Mouse (Mus musculus): Measurements from ENCODE around the gene Agap3.

The Agap3 gene

DNA sequence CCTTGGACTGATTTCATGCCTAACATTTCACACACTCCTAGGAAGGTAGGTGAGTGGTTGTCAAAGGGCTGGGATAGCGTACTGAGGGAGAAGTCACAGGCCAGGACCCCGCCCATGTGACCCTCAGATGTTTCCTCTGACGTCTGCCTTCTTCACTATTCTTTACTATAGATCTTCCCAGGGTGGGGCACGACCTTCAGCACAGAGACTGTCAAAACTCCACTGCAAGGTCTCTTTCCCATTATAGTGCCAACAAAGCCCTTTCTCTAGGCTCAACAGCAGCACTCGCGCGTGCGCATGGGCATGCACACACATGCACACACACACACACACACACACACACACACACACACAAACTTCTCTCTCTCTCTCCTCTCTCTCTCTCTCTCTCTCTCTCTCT is 71.8 kb downstream of the Agap3 start:
- no peak for DNase-seq (ENCODE audit: low spot score in 2 of 2)

DNA sequence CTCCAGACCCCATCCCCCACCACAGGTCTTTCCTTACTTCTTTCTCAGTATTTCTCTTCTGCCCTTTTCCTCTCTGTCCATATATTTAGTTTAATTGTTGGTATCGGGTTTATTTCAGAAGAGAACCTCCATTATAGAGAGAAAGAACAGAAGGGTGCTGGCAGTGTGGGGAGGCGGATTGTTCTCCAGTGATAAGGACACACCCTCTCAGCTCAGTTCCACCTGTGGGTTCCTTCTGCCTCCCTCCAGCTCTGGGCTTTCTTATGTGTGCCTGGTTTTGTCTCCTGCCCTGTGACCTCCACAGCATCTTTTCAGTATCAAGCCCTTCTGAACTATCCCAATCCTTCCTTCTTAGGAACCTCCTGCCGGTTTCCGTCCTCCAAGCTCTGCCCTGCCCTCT is 72.5 kb downstream of the Agap3 start:
- no peak for DNase-seq (ENCODE audit: low spot score in 2 of 2)

DNA sequence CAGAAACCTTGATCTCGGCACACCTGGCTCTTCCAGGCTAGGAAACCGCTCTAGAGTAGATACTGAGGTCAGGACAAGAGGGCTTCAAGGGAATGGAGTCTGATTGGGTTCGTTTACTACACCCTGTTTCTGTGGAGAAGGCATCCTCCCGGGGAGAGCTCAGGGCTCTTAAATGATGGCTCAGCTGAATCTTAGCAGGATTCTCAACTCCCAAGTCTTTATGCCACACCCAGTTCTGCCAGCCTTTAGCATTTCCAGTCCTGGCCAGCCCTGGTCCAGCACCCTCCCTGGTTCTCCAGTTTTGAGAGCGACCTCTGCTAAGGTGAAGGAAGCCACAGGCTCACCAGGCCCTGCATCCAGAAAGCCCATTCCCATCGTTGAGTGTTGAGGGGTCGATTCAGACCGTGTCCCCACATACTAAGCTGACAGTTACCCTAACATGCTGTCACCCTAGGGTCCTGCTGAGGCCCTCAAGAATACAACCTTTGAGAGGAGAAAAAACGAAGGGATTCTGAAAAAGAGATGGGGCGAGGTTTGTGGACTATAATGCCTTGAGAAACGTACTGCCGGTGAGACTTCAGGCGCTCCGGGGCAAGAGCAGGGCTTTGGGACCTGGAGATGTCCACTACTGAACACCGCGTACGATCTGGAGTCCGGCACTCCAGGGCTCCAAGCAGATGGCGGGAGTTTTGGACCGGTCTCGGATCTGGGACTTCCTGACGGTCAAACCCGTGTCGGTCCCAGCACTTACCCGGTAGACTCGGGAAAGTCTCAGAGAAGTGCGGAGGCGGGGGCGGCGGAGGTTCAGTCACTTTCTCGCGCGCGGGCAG is 73.6 kb downstream of the Agap3 start:
- no peak for DNase-seq (ENCODE audit: low spot score in 2 of 2)

DNA sequence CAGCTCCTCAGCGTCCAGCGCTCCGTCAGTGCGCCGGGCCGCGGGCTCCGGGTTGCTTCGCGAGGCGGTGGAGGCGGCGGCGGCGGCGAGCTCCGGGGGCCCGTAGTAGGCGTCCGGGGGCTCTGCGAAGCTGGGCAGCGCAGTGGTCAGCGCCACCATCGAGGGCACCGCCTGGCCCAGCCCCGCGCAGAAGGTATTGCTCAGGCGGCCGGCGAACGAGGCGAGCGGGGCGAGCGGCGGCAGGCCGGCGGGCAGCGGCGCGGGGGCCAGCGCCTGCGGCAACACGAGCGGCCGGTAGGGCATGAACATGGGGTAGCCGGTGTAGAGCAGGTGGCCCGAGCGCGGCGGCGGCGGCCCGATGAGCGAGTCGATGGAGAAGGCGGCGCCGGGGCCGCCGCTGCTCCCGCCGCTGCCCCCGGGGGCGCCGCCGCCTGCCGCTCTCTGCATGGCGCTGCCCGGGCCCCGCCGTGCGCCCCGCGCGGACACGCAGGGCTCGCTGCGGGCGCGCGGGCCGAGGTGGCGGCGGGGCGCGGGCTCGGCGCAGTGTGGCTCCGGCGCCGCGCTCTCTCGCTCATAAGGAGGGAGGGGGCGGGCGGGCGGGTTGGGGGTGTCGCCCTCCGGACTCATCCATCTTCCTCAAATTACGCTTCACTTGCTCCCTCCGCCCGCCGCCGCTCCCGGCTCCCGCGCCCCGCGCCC is 74.4 kb downstream of the Agap3 start:
- DNase-seq (ENCODE audit: low spot score in 2 of 2), result no peak

DNA sequence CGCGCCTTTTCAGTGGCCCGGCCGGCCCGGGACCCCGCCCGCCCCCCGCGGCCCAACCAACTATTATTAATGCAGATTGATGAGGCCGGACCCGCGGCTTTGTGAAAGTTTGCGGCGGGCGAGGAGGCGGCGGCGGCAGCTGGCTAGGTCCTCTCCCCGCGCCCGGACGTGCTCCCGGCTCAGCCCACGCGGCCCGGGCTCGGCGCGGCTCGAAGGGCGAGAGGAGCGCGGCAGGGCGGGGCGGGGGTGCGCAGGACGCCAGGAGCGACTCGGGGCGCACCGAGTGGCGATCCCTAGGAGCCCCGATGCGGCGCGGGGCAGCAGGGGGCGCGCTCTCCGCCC is 74.9 kb downstream of the Agap3 start, which contains the start of gene Gbx1:
TSS of gene Gbx1 (minus strand) at position 314 of the 342 bp plus-strand sequence.
- no peak for DNase-seq (ENCODE audit: low spot score in 2 of 2)

DNA sequence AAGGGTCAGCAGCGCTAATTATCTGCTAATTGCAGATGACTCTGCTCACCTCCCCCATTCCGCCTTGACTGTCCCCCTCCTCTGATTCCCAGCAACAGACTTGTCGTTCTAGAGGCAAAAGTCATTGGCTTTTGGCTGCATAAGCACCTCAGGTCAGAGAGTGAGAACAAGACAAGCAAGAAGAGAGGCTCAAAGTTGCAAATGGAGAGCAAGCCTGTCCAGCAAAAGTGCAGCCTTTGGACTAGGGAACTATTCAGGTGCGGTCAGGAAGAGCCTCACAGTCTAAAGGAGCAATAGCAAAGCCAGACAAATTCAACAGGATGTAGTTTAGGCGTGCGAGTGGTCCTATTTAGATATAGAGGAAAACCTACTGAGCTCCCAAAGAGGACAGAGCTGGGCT is 75.8 kb downstream of the Agap3 start:
- no peak for DNase-seq (ENCODE audit: low spot score in 2 of 2)

DNA sequence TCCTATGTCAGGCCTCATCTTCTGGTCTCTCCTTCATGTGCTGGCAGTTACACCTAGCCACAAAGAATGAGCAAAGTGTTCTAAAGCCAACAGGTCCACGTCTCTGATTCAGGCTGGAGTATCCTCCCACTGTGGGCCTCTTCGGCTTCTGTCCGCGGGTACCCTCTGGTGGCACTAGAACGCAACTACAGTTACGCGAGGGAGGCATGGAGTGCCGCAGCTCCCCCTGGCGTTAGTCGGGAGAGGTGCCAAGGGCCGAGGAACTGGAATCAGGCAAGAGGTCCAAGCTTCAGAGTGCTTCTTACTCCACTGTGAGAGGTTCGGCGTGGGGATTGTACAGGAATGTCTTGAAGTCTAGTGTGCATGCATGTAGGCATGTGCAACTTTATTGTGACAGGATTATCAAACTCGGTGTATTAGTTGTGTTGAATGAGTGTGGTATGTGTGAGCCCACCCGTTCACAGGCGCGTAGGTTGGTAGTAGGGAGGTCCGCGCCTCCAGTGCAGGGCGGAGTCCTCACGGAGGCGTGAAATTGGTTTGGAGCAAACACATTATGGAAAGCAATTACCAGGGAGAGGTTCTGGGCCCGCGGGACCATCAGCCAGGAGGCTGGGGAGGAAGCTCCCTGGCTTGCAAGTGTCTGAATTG is 78.2 kb downstream of the Agap3 start:
- peak; percentile 86 to 90 for DNase-seq (ENCODE audit: low spot score in 2 of 2)

DNA sequence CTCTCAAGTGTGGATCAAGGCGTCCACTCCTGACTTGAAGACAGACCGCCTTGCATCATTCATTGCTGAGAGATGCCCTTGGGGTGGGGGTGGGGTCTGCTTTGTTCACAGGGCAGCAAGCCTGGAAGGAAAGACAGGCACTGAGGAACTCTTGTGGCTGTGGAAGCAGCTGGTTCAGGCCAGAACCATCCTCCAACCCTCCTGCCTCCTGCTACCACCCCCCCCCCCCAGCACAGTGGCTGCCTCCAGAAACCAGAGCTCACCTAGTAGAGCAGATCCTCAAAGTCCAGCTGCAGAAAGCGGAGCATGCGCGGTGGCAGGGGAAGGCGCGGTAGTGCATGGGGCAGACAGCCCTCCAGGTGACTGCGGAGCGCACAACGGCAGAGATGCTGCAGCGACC is 81.4 kb downstream of the Agap3 start:
- no peak for DNase-seq (ENCODE audit: low spot score in 2 of 2)

DNA sequence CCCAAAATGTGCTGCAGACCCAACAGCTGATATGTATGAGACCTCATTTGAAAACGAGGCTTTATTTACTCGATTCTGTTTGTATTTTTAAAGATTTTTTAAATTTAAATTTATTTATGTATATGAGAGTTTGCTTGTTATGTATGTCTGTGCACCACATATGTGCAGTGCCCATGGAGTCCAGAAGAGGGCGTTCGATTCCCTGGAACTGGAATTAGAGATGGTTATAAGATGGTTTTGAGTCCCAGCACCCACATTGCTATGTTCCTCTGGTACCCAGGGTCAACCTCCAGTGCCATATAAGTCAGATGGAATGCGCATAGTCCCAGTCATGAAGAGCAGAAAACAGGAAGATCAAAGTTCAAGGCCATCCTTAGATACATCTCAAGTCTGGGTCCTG is 82.3 kb downstream of the Agap3 start:
- no peak for DNase-seq (ENCODE audit: low spot score in 2 of 2)

DNA sequence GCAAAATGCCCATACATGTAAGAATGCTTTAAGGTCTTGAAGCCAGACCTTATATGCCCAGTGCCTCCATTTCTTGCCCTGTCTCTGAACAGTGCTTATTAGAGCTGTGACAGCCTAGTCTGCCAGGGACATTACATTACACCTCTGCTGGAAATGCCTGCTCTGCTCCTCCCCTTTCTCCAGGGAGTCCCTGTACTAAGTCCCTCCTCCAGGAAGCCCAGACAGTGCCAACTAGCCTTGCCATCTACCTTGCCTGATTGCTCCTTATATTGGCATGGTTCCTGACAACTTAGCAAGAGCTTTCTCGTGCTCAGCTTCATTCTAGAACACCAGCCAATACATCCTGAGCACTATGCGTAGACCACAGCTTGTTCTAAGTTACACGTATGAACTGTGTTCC is 83.8 kb downstream of the Agap3 start:
- no peak for DNase-seq (ENCODE audit: low spot score in 2 of 2)

DNA sequence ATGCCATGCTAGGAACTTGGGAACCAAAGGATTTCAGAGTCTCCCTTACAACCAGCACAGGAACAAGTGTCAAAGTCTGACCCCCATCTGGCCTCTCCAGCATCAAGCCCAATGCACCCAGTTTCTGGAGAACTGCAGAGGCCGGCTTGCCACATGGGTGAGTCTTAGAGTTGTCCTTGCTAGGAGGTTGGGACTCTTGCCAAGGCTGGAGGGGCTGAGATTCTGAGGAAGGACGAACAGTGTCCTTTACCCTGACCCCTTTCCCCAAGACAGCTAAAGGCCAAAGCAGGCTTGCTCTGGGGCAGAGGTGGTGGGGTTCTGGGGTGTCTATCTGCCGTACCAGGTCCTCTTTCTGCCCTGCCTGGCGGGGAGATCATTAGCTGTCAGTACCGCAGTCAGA is 84.5 kb downstream of the Agap3 start:
- no peak for DNase-seq (ENCODE audit: low spot score in 2 of 2)

DNA sequence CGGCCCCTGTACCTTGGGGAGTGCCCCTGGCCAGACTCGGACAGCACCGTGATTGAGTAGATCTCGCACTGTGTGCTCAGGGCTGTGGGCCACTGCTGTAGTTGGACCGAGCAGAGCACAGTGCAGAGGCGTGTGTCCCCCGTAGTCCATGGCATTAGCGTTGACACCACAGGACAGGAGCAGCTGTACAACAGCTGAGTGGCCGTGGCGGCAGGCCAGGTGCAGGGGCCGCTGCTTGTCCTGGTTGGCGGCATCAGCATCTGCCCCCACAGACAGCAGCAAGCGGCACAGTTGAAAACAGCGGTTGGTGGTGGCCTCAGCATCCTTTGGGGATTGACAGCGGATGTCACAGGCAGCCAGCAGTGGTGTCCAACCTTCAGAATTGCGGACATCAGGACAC is 85.6 kb downstream of the Agap3 start:
- DNase-seq (ENCODE audit: low spot score in 2 of 2), result no peak

DNA sequence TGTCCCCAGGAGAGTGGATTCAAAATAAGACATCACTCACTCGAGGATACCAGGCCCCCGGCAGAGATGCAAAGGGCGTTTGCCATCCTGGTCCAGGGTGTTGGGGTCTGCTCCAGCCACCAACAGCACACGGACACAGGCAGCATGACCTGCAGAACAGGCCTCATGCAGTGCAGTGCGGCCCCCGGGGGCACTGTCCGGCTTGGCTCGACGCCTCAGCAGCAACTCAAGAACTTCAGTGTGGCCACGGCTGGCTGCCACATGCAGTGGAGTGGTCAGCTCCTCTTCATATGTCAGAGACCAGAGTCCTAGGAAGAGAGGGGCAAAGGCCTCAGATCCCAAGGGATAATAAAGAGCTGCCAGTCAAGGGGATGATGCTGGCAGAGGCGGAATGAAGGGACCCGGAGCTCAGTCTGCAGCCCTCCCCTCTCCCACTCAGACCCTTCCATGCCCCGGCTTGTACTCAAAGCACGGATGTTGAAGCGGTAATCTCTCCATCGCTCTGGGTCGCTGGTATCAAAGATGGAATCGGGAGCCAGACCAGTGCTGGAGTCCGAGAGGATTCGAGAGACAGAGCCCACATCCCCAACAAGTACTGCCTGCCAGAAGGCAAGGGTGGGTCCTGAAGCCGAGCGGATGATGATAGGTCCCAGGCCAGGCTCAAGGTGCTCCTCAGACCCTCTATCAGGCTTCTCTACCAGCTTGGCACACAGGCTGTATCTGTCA is 87.8 kb downstream of the Agap3 start:
- DNase-seq (ENCODE audit: low spot score in 2 of 2), result no peak

DNA sequence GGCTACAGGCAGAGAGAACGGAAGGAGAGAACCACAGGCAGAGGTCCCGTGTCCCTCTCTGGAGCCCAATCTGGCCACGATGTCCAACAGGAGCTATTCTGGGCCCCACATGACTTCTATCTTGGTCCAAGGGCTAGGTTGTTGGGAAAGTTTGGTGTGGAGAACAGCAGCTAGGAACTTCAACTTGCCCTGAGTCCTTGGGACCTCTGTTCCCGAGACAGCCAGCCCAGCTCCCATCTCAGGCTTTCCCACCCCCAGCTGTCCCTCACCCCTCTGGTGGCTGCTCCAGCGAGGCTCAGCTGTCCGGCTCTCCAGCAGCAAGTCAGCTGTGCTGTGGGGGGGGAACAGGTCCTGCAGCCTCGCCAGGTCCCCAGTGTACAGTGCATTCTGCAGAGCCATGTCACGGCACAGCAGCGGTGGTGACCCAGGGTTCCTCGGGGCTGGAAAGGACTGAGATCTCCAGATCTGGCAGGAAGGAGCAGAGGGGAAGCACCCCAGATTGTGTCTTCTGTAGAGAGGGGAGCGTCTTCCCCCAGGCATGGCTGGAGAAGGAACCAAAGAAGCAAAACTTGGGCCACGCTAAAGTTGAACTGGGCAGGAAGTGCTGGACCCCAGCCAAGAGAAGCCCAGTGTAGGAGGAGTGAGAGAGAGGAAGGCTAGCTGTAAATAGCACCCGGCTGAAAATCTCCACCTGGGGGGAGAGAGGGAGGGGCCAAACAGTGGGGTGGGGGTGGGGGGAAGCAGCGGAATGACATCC is 88.6 kb downstream of the Agap3 start, which contains the start of gene Asb10:
TSS of gene Asb10 (minus strand) at position 592 of the 757 bp plus-strand sequence.
- peak in 1 of 2 experiments; percentile 19 for DNase-seq (ENCODE audit: low spot score in 2 of 2)

DNA sequence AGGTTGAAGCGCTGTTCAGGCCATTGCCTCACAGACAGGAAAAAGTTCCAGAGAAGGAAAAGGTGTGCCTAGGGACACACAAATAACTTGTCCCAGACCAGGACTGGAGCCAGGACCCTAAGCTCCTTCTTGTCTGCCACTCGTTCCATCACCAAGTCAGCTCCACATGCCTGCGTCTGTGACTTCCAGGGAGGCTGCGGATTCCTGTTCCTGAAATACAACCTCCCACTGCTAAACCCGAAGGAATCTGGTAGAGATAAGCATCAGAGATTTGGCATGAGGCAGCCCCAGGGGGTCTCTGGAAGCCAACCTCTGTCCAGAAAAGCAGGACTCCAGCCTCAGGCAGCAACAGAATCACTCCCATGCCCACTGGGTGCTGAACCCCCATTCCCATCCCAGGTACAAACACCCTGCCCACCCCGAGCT is 89.2 kb downstream of the Agap3 start:
- DNase-seq (ENCODE audit: low spot score in 2 of 2), result no peak

DNA sequence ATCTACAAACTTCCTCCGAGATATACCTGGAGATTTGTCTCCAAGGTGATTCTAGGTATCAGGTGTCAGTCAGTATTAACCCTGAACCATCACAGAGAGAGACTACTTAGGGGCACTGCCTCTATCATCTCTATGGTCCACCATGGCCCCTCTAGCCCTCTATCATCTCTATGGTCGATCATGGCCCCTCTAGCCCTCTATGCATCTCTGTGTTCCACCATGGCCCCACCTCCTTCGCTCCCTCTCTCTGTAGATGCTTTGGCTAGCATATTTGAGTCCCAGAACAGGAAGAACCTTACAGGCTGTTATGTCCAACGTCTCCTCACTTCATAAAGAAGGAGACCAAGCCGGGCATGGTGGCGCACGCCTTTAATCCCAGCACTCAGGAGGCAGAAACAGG is 90.7 kb downstream of the Agap3 start:
- no peak for DNase-seq (ENCODE audit: low spot score in 2 of 2)

DNA sequence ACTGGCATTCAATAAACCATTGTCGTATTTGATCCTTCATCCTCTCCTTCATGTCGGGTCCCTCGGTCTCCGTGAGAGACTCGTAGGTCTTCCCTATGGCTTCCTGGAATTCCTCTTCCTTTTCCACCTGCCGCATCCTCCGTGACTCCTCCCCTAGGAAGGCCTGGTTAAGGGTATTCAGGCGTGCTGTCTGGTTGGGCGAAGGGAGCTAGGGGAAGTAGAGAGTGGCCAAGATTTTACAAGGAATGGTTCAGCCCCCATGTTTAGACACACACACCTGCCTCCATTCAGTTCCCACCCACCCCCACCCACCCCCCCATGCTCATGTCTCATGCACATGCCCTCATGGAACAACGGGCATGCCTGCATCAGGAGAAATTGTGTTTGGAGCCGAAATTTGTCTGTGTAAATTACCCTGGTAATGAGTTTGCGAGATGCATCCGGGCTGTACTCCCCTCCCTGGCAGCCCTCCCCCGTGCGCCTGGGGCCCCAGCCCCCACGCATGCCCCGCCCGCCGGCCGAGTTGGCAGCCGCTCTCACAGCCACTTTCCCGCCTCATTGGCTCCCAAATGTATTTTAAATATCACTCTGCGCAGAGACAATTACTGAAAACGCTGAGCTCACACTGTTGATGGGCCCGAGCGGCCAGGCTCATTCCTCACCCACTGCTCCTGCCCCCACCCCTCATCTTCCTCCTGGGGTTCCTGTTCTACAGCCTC is 98.8 kb downstream of the Agap3 start:
- no peak for DNase-seq (ENCODE audit: low spot score in 2 of 2)

DNA sequence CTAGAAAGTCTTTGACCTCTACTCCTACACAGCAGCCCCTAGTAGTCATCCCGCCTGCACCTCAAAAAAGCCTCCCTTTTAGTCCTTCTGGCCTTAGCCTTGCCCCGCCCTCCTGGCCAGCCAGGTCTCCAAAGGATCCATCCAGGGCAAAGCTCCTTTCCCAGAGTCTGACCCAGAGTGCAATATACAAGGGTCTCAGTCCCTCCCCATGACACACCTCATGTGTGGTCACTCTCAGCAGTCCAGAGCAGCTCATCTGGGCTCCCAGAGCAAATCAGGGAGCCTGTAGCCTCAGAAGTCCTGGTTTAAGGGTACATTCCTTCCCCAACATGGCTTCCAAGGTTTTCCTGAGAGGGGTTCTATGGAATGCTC is 99.3 kb downstream of the Agap3 start:
- no peak for DNase-seq (ENCODE audit: low spot score in 2 of 2)

Data from natural killer cell, adult 2 months (primary cell).